Mouse (Mus musculus) liver, embryonic 16.5 days (tissue): Measurements from ENCODE around the gene Ghrh. TPM values are rescaled to one million over a fixed set of nuclear protein-coding genes. Genes with fewer than 3 reads are reported as not detected.
A peak's percentile ranks its signal among the peaks of the same experiment; 100 is the strongest.

Experiments
- ATAC-seq: fragments of 200-750 bp; cut with Nextera tagmentation; 2 replicates; pipeline ENCODE4 v1.8.0; 2017; ENCODE audit warnings: low read depth, mild to moderate bottlenecking, moderate number of reproducible peaks, moderate library complexity
- H3K27ac ChIP-seq: fragments of 300-500 bp; sonication (generic); 2 replicates; pipeline ENCODE4 v1.5.1; 2014; ENCODE audit warnings: mild to moderate bottlenecking, low read length
- H3K27me3 ChIP-seq: fragments of 300-500 bp; sonication (generic); 2 replicates; pipeline ENCODE4 v1.6.1; 2014; ENCODE audit warnings: low read depth, low read length, mixed read lengths; ENCODE audit not compliant: control insufficient read depth, insufficient read depth
- H3K36me3 ChIP-seq: fragments of 300-500 bp; sonication (generic); 2 replicates; pipeline ENCODE4 v1.6.1; 2014; ENCODE audit warnings: mild to moderate bottlenecking; ENCODE audit not compliant: control insufficient read depth, insufficient read depth
- H3K4me1 ChIP-seq: fragments of 300-500 bp; sonication (generic); 2 replicates; pipeline ENCODE4 v1.6.1; 2014; ENCODE audit warnings: low read depth, low read length, mixed read lengths; ENCODE audit not compliant: control insufficient read depth
- H3K4me2 ChIP-seq: fragments of 300-500 bp; sonication (generic); 2 replicates; pipeline ENCODE4 v1.6.1; 2014; ENCODE audit warnings: low read depth, low read length, mixed read lengths
- H3K4me3 ChIP-seq: fragments of 300-500 bp; sonication (generic); 2 replicates; pipeline ENCODE4 v1.5.1; 2014; ENCODE audit warnings: low read depth, mild to moderate bottlenecking, low read length
- H3K9ac ChIP-seq: fragments of 300-500 bp; sonication (generic); 2 replicates; pipeline ENCODE4 v1.6.1; 2014; ENCODE audit warnings: low read depth, low read length
- H3K9me3 ChIP-seq: fragments of 300-500 bp; sonication (generic); replicated peaks from 2 replicates; pipeline ENCODE4 v1.6.1; 2016; ENCODE audit warnings: low read length; ENCODE audit not compliant: control insufficient read depth
- WGBS: fragments of 180-500 bp; shearing (Covaris S2); extraction: QIAGEN DNeasy Blood & Tissue Kit; methylation state at CpG from one replicate; pipeline ENCODE4 v1.1.7; 2014; ENCODE audit not compliant: insufficient replicate concordance; 5-methylcytosine and 5-hydroxymethylcytosine counted together
- polyA plus RNA-seq: library from polyadenylated mRNA; unstranded; fragments of >200 nt; fragmentation: Nextera tagmentation; extraction: Ambion mirVana; gene quantifications from 2 replicates; pipeline ENCODE4 v1.2.1, GENCODE M21; 2015

The Ghrh gene
- polyA plus RNA-seq, 1 experiment from 2014 or later = not detected

DNA sequence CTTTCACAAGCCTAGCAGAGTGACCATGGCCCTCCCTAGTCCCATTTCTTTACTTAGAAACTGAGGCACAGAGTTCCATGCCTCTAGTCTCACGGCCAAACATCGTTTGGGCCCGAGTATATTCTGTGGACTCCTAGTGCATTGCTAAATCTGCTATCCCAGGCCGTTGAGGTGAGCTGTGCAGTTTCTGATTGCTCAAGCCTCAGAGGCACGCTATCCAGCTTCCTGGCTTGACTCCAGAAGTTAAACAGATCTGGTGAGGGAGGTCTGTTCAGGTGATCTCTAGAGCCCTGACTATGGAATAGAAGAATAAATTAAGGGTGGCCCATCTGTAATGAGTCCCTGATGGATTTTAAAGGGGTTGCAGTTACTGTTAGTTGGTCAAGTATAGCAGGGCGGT lies 30.1 kb downstream of the Ghrh start:
- Histone ChIP-seq H3K27ac (no peak overlapping the region), H3K27me3 (no peaks in the 10 kb centered on the region), H3K4me2 (no peak overlapping the region), H3K4me3 (no peak overlapping the region), H3K36me3 (peaks cover 58% of the 10 kb centered on the region), H3K4me1 (no peaks in the 10 kb centered on the region), H3K9me3 (no peaks in the 10 kb centered on the region), H3K9ac (no peak overlapping the region)
- WGBS = 72% methylated on average over 6 of the region's 6 CpGs
- ATAC-seq = peak; percentile 48; the same call in 1 of the 2 replicates

DNA sequence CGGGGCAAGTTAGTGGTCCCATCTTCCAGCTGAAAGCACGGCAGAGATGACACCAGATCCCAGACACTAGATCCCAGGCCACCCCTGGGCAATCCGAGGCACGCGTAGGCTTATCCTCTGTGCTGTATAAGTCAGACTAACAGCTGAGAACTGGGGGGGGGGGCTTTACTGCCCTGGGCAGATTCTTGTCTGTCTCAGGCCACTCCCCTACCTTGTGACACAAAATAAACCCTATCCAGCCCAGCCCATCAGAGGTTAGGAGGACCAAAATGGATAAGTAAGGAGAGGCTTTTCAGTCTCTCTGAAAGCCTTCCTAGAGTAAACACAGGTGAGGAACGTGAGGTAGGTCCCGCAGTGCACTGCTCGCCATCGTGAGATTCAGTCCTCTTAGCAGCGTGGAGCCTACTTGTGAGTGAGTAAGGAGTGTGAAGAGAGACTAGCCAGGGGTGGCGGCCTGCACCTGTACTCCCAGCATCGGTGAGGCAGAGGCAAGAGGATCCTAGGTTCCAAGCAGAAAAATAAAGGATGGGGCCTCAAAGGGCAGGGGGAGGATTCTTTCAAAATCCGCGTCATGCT lies 30.9 kb downstream of the Ghrh start:
- H3K27me3 ChIP-seq = no peaks in the 10 kb centered on the region
- no peak overlapping the region for H3K9ac ChIP-seq
- H3K9me3 ChIP-seq = no peaks in the 10 kb centered on the region
- H3K27ac ChIP-seq = no peak overlapping the region
- no peak overlapping the region for H3K4me3 ChIP-seq
- no peak overlapping the region for H3K4me2 ChIP-seq
- 87% methylated on average over 14 of the region's 14 CpGs for WGBS
- peaks cover 54% of the 10 kb centered on the region for H3K36me3 ChIP-seq
- no peaks in the 10 kb centered on the region for H3K4me1 ChIP-seq
- ATAC-seq = no peak

DNA sequence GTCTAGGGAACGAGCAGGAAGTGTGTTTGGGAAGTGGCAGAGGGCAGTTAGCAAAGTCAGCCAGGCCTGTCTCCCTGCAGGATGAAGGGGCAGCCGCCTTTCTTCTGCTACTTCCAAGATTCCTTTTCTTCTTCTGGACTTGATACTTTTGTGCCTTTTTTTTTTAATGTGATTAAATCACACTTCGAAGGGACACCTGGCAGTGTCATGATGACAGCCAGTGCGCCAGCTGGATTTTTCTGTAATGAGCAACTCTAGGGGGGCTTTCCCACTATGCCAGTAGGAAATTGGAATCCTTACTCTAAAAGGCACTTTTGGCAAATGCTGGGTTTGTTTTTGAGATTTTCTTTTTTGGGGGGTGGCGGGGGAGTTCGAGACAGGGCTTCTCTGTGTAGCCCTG lies 31.8 kb downstream of the Ghrh start:
- H3K27me3 ChIP-seq = no peaks in the 10 kb centered on the region
- H3K4me2 ChIP-seq = no peak overlapping the region
- H3K4me3 ChIP-seq = no peak overlapping the region
- H3K9ac ChIP-seq = no peak overlapping the region
- ATAC-seq = no peak
- H3K4me1 ChIP-seq = no peaks in the 10 kb centered on the region
- H3K9me3 ChIP-seq = no peaks in the 10 kb centered on the region
- H3K36me3 ChIP-seq = peaks cover 58% of the 10 kb centered on the region
- WGBS = 85% methylated on average over 6 of the region's 6 CpGs
- no peak overlapping the region for H3K27ac ChIP-seq

DNA sequence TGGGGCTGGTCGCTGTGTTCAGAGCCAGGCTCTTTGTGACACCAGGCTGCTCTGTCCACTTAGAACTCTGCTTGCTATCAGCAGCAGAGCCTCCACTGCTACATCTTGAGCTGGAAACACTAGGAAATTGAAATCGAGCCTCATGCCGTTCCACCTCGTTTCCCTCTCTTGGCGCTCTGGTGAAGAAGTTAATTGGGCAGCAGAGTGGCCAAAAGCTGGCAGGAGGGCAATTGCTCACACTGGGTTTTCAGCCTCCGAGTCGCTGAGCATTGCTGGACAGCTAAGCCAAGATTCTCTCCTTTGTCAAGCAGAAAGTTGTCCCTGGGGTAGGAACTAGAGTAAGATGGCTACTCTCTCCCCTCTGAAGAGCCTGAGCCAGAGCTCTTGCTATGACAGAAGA lies 33.0 kb downstream of the Ghrh start:
- H3K9ac ChIP-seq = no peak overlapping the region
- H3K27me3 ChIP-seq = no peaks in the 10 kb centered on the region
- 86% methylated on average over 7 of the region's 7 CpGs for WGBS
- H3K4me3 ChIP-seq = no peak overlapping the region
- peaks cover 58% of the 10 kb centered on the region for H3K36me3 ChIP-seq
- no peaks in the 10 kb centered on the region for H3K9me3 ChIP-seq
- H3K4me1 ChIP-seq = no peaks in the 10 kb centered on the region
- no peak overlapping the region for H3K27ac ChIP-seq
- H3K4me2 ChIP-seq = no peak overlapping the region
- no peak for ATAC-seq

DNA sequence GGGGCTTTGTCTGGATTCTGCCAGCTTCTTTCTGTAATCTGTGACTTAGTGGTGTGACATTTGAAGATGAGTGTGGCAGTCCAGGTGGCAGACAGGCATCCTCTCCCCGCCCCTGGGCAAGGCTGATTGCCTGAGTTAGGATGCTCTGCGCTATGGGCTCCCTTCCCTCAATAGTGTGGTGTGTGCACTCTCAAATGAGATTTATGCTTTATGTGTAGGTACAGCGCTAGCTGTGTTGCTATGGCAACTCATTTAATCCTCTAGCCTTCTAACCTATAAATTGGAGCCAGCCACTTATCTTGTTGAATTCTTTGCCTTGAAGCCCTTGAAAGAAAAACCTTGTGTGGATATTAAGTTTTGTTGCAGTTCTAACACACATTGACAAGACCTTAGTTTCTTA lies 33.6 kb downstream of the Ghrh start:
- H3K4me3 ChIP-seq = no peak overlapping the region
- ATAC-seq = no peak
- no peaks in the 10 kb centered on the region for H3K9me3 ChIP-seq
- 81% methylated on average over 3 of the region's 3 CpGs for WGBS
- H3K27me3 ChIP-seq = no peaks in the 10 kb centered on the region
- H3K4me2 ChIP-seq = no peak overlapping the region
- H3K9ac ChIP-seq = no peak overlapping the region
- H3K4me1 ChIP-seq = no peaks in the 10 kb centered on the region
- H3K36me3 ChIP-seq = peaks cover 58% of the 10 kb centered on the region
- no peak overlapping the region for H3K27ac ChIP-seq

DNA sequence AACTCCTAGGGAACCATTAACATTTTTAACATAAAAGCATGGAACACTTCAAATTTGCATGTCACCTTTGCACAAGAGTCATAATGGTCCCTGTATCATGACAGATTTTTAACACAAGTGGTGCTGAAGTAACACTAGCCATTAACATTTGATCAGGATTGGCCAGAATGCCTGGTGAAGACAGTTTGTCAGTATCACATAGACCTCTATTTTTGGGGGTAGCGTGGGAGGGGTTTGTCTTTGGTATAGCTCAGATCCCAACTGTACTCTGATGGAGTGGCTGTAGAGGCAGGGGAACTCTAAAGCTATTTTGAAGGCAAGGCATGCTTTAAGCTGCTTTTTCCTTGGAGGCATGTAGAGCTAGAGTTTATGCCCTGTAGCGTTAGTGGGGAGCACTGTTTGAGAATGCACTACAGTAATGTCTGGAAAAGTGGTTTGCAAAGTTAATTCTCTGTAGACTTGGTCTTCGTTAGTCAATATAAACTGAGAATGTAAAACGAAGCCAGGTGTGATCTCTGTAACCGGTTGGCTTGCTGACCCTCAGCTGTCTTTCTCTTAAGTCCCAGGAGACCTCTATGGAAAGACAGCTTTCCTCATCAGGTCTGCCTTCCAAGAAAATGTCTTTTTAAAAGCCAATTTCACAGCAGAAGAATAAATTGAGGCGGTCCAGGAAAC lies 36.2 kb downstream of the Ghrh start:
- 84% methylated on average over 6 of the region's 6 CpGs for WGBS

DNA sequence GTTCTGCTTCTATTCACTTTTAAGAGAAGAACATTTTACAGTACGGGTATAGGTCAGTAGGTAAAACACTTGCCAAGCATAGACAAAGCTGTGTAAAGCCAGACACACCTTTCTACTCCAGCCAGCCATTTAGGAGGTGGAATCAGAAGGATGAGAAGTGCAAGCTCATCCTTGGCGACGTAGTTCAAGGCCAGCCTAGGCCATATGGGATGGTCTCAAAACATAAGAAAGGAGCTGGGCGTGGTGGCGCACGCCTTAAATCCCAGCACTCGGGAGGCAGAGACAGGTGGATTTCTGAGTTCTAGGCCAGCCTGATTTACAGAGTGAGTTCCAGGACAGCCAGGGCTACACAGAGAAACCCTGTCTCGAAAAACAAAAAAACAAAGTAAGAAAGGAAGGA lies 37.7 kb downstream of the Ghrh start:
- no peak for ATAC-seq
- 83% methylated on average over 8 of the region's 8 CpGs for WGBS
- H3K36me3 ChIP-seq = peaks cover 32% of the 10 kb centered on the region

More for the DNA sequence above, 36.2 kb downstream of the Ghrh start:
- H3K9me3 ChIP-seq = no peaks in the 10 kb centered on the region
- H3K27me3 ChIP-seq = no peaks in the 10 kb centered on the region
- H3K36me3 ChIP-seq = peaks cover 45% of the 10 kb centered on the region
- H3K4me2 ChIP-seq = no peak overlapping the region
- no peak for ATAC-seq
- no peak overlapping the region for H3K27ac ChIP-seq
- H3K4me3 ChIP-seq = no peak overlapping the region
- H3K9ac ChIP-seq = no peak overlapping the region
- no peaks in the 10 kb centered on the region for H3K4me1 ChIP-seq

DNA sequence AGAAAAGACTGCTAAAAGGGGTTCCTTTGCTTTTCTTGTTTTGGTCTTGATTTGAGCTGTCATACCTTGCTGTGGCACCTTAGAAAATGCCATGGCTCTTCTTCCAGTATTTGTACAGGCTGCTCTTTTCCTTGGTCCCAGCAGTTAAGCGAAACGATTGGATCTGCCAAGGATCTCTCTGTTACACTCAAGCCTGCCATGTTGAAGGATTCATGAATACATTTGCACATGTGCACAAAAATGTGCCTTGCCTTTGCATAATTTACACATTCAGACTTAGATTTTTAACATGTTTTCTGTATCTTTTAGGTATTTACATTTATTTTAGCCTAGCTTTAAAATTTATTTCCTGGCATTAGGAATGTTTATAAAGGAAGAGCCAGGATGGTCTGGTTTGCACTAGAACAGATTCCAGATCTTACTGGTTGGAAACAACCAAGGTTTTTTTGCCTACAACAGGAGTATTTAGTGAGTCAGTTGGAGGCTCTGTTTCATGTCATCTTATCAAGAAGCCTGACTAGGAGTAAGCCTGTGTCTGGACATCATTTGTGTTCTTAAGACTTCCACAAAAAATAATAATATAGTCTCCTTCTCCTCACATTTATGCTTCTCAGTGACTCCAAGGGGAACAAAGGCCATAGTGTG lies 38.9 kb downstream of the Ghrh start:
- no peaks in the 10 kb centered on the region for H3K27me3 ChIP-seq
- no peak for ATAC-seq
- H3K4me1 ChIP-seq = no peaks in the 10 kb centered on the region
- H3K36me3 ChIP-seq = peaks cover 29% of the 10 kb centered on the region
- H3K9ac ChIP-seq = no peak overlapping the region
- no peaks in the 10 kb centered on the region for H3K9me3 ChIP-seq
- WGBS = 86% methylated on average over 2 of the region's 2 CpGs
- H3K4me2 ChIP-seq = no peak overlapping the region
- H3K27ac ChIP-seq = no peak overlapping the region
- H3K4me3 ChIP-seq = no peak overlapping the region

More for the DNA sequence above, 37.7 kb downstream of the Ghrh start:
- Histone ChIP-seq H3K4me3 (no peak overlapping the region), H3K9ac (no peak overlapping the region), H3K4me2 (no peak overlapping the region), H3K27ac (no peak overlapping the region), H3K9me3 (no peaks in the 10 kb centered on the region), H3K4me1 (no peaks in the 10 kb centered on the region), H3K27me3 (no peaks in the 10 kb centered on the region)

DNA sequence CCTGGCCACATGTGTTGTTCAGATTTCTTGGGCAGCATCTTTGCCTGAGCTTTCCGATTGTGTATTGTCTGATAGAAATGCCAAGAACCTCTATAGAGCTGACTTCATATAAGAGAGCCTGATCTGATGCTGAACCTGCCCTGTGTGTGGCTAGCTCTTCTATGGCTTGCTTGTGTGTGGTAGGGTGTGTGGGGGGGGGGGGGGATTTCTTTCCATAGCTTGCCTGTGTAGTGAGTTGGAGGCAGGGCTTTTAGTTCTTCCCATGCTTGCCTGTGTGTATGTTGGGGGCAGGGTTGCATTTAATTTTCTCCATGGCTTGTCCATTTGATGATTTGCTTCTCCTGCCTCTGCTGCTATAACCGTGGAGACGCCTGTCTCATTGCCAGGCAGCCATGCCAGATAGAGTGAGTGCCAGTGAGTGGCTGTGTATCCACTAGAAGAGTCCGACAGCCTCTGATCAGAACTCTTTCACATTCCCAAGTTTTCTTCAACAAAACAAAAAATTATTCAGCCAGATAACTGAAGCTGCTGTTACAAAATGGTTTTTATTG lies 39.5 kb downstream of the Ghrh start:
- Histone ChIP-seq H3K4me2 (no peak overlapping the region), H3K27ac (no peak overlapping the region), H3K4me3 (no peak overlapping the region), H3K4me1 (no peaks in the 10 kb centered on the region), H3K27me3 (no peaks in the 10 kb centered on the region), H3K36me3 (peaks cover 29% of the 10 kb centered on the region), H3K9ac (no peak overlapping the region), H3K9me3 (no peaks in the 10 kb centered on the region)
- no peak for ATAC-seq
- WGBS = 79% methylated on average over 4 of the region's 4 CpGs
